Mouse (Mus musculus): ENCODE data around the gene Gm4559.

DNA sequence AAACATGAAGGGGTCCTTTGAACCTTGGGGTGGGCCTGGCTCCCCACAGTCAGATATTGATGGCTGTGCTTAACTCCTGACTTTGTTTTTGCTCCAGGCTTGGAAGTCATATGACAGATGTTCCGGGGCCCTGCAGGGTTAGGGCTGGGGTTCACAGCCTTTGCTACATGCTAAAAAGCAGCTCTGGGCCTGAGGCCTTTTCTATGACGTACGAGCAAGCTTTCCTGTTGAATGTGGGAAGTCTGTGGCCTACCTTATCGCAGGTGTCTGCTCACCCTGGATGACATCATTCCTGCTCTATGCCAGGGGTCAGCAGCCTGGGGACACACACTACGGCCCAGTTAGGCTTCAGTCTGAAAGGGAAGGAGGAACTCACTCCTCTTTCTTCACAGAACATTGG lies 43.1 kb upstream of the Gm4559 start:
- TF ChIP-seq EP300 (IDR thresholded peaks at IDR 0.05) (no peak), CTCF (IDR thresholded peaks at IDR 0.05) (no peak)
